Mouse (Mus musculus) stomach, embryonic 14.5 days (tissue): ENCODE data around the gene Fdxacb1. TPM values are rescaled to one million over a fixed set of nuclear protein-coding genes. Genes with fewer than 3 reads are reported as not detected.
A peak's percentile ranks its signal among the peaks of the same experiment; 100 is the strongest.

ENCODE experiments used
- ATAC-seq: fragments of 200-750 bp; cut with Nextera tagmentation; 2 replicates; pipeline ENCODE4 v1.8.0; 2017; ENCODE audit warnings: low read depth, moderate TSS enrichment; ENCODE audit not compliant: insufficient number of reproducible peaks, insufficient read depth, low FRiP score
- H3K27ac ChIP-seq: fragments of 300-500 bp; sonication (generic); 2 replicates; pipeline ENCODE4 v1.5.1; 2014; ENCODE audit warnings: mild to moderate bottlenecking, low read length, moderate library complexity, mixed read lengths
- H3K27me3 ChIP-seq: fragments of 300-500 bp; sonication (generic); 2 replicates; pipeline ENCODE4 v1.6.1; 2014; ENCODE audit warnings: low read length, control low read depth, mixed read lengths; ENCODE audit not compliant: control insufficient read depth, insufficient read depth
- H3K36me3 ChIP-seq: fragments of 300-500 bp; sonication (generic); 2 replicates; pipeline ENCODE4 v1.6.1; 2014; ENCODE audit warnings: mild to moderate bottlenecking, control low read depth, low read length, moderate library complexity, mixed read lengths; ENCODE audit not compliant: control insufficient read depth, insufficient read depth
- H3K4me1 ChIP-seq: fragments of 300-500 bp; sonication (generic); 2 replicates; pipeline ENCODE4 v1.6.1; 2014; ENCODE audit warnings: low read length, control low read depth, mixed read lengths; ENCODE audit not compliant: control insufficient read depth, insufficient read depth
- H3K4me2 ChIP-seq: fragments of 300-500 bp; sonication (generic); replicated peaks from 2 replicates; pipeline ENCODE4 v1.6.1; 2014; ENCODE audit warnings: low read depth, low read length, control low read depth
- H3K4me3 ChIP-seq: fragments of 300-500 bp; sonication (generic); 2 replicates; pipeline ENCODE4 v1.5.1; 2014; ENCODE audit warnings: low read depth, low read length, control low read depth
- H3K9ac ChIP-seq: fragments of 300-500 bp; sonication (generic); replicated peaks from 2 replicates; pipeline ENCODE4 v1.6.1; 2014; ENCODE audit warnings: low read depth, mild to moderate bottlenecking, control low read depth, low read length, moderate library complexity, mixed read lengths
- H3K9me3 ChIP-seq: fragments of 300-500 bp; sonication (generic); 2 replicates; pipeline ENCODE4 v1.6.1; 2016; ENCODE audit warnings: low read depth, low read length, control low read depth; ENCODE audit not compliant: control insufficient read depth
- WGBS: fragments of 180-500 bp; shearing (Covaris S2); extraction: QIAGEN DNeasy Blood & Tissue Kit; methylation state at CpG from one replicate; pipeline ENCODE4 v1.1.7; 2014; 5-methylcytosine and 5-hydroxymethylcytosine counted together
- polyA plus RNA-seq: library from polyadenylated mRNA; unstranded; fragments of >200 nt; fragmentation: Nextera tagmentation; extraction: Ambion mirVana; gene quantifications from 2 replicates; pipeline ENCODE4 v1.2.1, GENCODE M21; 2014

The Fdxacb1 gene
- polyA plus RNA-seq, 1 experiment from 2014 or later, result 13.7 TPM

DNA sequence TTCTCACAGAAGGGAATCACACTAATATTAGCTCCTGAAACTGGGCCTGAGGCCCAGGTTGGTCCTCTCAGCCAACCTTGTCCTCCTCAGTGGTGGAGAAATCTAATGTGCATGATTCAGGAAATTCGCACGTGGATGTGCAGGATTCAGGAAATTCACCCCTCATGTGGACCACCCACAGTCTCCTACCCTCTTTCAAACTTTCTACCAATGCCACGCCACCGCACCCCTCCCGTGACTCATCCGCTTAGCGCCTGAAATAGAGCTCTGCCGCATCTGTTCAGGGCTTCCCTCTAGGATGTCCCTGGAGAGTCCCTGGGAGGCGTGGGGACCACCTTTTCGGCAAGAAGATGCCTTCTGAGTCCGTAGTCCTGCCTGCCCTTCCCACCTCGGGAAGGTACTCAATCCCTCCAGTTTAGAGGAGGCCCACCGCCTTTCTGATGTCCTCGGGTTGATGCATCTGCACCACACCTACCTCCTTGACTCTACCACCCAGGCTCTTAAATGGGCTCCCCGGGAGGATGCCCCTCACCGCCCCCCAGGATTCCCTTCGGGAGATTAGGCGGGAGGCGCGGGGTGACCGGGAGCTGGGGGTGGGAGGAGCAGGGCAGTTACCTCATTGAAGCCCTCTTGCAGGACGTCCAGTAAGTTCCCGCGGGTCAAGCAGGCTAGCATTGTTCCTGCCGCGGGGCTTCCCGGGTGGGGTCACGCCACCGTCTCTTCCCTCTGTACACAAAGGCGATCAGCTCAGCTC is 40.7 kb upstream of the Fdxacb1 start:
- no peaks in the 10 kb centered on the region for H3K27me3 ChIP-seq
- peak overlapping the region; percentile 79 for H3K4me2 ChIP-seq
- ATAC-seq, result peak; percentile 25; the same call in 1 of the 2 replicates
- no peaks in the 10 kb centered on the region for H3K36me3 ChIP-seq
- H3K9me3 ChIP-seq, result no peaks in the 10 kb centered on the region
- no peak overlapping the region for H3K27ac ChIP-seq
- peaks cover 10% of the 10 kb centered on the region; the same call in 1 of the 2 replicates for H3K4me1 ChIP-seq
- peak overlapping the region; percentile 39 for H3K9ac ChIP-seq
- H3K4me3 ChIP-seq, result peak overlapping the region; percentile 57
- WGBS, result 6% methylated on average over 30 of the region's 30 CpGs

DNA sequence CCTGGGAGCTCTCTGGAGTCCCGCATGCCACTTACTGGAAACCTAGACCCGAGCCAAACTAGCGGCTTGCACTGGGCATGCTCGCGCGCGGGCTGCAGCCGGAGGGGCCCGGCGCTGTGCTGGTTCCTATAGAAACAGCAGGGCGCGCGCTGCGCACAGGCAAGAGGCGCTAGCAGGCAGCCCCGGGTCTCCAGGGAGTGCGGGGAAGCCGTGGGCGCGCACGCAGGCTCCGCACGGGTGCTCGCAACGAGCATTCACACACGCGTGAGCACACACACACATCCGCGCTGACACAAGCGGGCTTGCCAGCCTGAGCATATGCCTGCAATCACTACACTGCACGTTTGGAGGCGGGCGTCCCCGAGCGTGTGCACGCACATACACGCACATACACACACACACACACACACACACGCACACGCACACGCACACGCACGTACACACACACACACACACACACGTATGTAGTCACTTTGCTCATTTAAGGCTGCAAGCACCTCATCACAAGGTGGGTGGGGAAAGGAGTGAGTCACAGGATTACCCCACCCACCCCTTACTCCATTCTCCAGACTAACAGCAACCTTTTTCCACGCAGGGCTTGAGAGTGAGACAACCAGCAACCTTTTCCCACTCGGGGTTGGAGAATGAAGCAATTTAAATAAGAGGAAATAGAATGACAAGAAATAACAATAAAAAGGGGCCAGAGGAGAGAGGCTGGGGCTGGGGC is 39.9 kb upstream of the Fdxacb1 start:
- peak overlapping the region; percentile 57 for H3K4me3 ChIP-seq
- H3K4me2 ChIP-seq, result peak overlapping the region; percentile 79
- H3K27ac ChIP-seq, result no peak overlapping the region
- H3K9ac ChIP-seq, result peak overlapping the region; percentile 39
- no peaks in the 10 kb centered on the region for H3K9me3 ChIP-seq
- H3K36me3 ChIP-seq, result no peaks in the 10 kb centered on the region
- H3K27me3 ChIP-seq, result no peaks in the 10 kb centered on the region
- peak; percentile 91 for ATAC-seq
- under 1% methylated on average over 45 of the region's 45 CpGs for WGBS
- peaks cover 5% of the 10 kb centered on the region; the same call in 1 of the 2 replicates for H3K4me1 ChIP-seq

DNA sequence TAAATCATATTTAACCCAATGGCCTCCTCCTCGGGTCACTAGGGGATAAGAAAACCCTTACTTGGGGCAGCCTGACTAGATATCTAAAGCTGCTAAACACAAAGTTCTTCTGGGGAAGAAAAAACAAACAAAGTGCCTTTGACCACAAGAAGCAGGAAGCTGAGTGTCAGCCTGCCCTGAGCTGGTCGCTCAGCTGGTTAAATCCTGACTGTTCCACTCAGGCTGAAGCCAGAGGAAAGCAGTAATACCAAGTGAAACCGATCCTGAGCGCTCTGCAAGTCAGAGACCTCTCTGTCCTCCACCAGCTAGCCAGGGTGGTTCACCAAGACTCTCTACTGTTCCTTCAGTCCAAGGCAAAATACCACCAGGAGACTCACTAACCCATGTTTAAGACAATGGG is 38.4 kb upstream of the Fdxacb1 start:
- H3K27ac ChIP-seq, result no peak overlapping the region
- ATAC-seq, result no peak
- H3K9ac ChIP-seq, result no peak overlapping the region
- no peaks in the 10 kb centered on the region for H3K36me3 ChIP-seq
- no peaks in the 10 kb centered on the region for H3K4me1 ChIP-seq
- H3K4me2 ChIP-seq, result no peak overlapping the region
- H3K4me3 ChIP-seq, result no peak overlapping the region
- 35% methylated on average over 4 of the region's 4 CpGs for WGBS
- H3K9me3 ChIP-seq, result no peaks in the 10 kb centered on the region
- H3K27me3 ChIP-seq, result no peaks in the 10 kb centered on the region

DNA sequence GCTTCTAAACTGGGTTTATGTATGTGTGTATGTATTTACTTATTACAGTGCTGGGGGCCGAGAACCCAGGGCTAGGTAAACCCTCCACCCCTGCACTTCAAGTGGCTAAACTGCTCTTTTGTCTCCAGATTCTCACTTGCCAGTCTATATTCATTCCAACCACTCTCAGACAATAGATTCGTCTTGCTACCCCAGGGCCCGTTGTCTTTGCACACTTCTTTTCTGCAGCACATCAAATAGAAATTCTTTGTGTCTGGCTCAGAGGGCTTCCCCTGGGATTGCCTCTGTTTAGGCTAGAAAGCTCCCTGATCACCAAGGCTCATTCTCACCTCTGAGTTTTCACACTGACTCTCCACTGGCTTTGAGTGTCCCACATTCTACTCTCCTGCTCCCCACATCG is 35.5 kb upstream of the Fdxacb1 start:
- no peak overlapping the region for H3K4me2 ChIP-seq
- WGBS, result 25% methylated on average over 4 of the region's 4 CpGs
- H3K9ac ChIP-seq, result no peak overlapping the region
- ATAC-seq, result no peak
- no peak overlapping the region for H3K27ac ChIP-seq
- no peaks in the 10 kb centered on the region for H3K27me3 ChIP-seq
- H3K36me3 ChIP-seq, result no peaks in the 10 kb centered on the region
- no peak overlapping the region for H3K4me3 ChIP-seq
- H3K4me1 ChIP-seq, result no peaks in the 10 kb centered on the region
- no peaks in the 10 kb centered on the region for H3K9me3 ChIP-seq

DNA sequence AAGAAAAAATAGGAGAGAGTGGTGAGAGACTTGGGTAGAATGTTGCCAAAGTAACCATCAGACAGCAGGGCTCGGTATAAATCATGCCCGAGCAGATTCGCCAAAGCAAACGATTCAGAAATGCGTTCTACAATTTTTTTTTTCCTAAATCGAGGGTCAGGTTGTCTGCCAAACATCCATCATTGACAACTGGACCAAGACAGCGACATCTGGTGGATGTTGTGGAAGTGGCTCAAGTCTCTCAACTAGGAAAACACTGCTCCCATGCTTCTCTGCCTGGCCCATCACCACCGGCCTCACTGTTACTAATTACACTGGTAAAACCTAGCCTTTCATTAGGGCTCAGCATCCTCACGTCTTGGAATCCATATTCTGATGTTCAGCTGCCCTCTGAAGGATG is 33.0 kb upstream of the Fdxacb1 start:
- Histone ChIP-seq H3K4me3 (no peak overlapping the region), H3K9ac (no peak overlapping the region), H3K36me3 (no peaks in the 10 kb centered on the region), H3K4me2 (no peak overlapping the region), H3K4me1 (0 out of 2 replicates have a peak, but pooled peaks cover 6% of the 10 kb centered on the region), H3K27ac (no peak overlapping the region), H3K27me3 (no peaks in the 10 kb centered on the region), H3K9me3 (no peaks in the 10 kb centered on the region)
- 5% methylated on average over 9 of the region's 9 CpGs for WGBS
- ATAC-seq, result no peak

DNA sequence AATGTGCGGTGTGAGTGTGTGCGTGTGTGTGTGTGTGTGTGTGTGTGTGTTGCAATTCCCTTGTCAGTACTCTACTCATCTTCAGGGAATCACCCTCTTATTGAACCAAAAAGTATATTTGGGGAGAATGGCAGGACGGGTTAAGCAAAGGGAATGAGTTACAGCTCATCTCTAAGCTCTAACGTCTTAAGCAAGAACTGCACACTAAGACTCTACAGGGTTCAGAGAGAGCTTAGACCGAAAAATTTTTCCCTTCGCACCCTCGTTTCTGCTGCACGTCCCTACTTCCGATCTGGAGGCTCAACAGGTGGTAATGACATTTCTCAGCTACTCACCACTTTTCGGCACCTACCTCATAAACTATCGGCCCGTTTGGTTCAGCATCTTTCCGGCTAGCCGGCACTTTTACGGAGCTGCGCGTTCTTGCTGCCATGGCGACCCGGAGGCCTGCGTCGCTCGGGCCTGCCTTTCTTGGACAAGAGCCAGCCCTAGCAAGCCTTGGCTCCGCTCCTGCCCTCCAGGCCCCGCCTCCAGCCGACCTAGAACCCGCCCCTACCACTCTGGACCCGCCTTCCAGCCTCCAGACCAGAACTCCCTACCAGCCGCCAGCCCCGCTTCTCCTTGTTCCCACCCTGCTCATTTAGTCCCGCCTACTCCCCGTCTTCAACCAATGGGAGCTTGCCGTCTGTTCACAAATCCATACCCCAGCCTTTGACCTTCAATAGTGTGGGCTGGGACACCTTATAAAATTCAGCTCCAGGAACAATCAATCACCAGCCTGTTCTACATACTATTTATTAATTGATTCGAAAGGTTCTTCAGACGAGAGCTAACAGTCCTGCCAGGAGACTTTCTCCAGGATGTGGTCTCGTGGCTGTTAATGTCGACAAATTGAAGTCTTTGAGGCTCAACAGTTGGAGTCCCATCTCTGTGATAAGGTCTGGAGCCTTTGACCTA is 28.8 kb upstream of the Fdxacb1 start, which contains the start of gene Dixdc1:
Gene Dixdc1 (minus strand): TSS at position 604 of the 957 bp plus-strand sequence.
- 10% methylated on average over 36 of the region's 36 CpGs for WGBS
- H3K36me3 ChIP-seq, result no peaks in the 10 kb centered on the region
- peak within 1 kb of the TSS; percentile 2; the same call in 1 of the 2 replicates for H3K27ac ChIP-seq
- peak within 1 kb of the TSS; percentile 18 for H3K4me3 ChIP-seq
- H3K4me2 ChIP-seq, result peak within 1 kb of the TSS; percentile 57
- 0 out of 2 replicates have a peak, but pooled peaks cover 6% of the 10 kb centered on the region for H3K4me1 ChIP-seq
- no peak within 1 kb of the TSS for H3K9ac ChIP-seq
- H3K27me3 ChIP-seq, result no peaks in the 10 kb centered on the region
- peak; percentile 99 for ATAC-seq
- H3K9me3 ChIP-seq, result no peaks in the 10 kb centered on the region

DNA sequence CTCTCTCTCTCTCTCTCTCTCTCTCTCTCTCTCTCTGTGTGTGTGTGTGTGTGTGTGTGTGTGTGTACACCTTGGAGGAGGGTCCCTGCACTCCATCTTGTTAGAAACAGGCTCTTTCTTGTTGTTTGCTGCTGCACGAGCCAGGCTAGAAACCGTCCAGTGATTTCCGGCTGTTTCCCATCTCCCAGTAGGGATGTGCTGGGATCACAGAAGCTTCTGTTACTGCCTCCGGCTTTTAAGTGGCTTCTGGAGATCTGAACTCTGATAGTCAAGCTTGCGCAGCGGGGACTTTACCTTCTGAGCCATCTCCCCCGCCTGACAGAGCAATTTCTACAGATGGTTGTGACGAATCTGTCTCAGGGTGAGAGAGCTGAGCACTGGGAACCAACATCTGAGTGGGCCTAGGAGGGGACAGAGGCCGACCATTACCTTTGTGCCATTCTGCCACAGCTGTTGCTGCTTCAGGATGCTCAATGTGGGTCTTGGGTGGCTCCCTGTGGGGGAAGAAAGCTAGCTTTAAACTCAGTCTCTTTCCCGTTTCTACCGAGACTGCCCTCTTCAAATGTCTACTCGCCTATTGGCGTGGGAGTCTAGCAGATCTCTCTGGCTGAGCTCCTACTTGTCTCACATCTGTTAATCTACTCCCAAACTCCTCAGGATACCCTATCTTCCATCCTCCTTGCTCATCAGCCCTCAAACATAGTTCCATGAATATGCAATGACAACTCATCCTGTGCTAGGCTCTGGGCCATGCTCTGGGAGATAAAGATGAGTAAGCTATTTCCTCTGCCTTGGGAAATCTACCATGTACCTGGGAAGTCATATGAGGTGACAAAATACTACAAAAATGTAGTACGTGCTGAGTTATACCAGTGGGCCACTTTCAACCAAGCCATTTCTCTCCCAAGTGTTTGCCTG is 26.9 kb upstream of the Fdxacb1 start:
- no peak overlapping the region for H3K27ac ChIP-seq
- H3K4me1 ChIP-seq, result 0 out of 2 replicates have a peak, but pooled peaks cover 6% of the 10 kb centered on the region
- no peaks in the 10 kb centered on the region for H3K9me3 ChIP-seq
- no peaks in the 10 kb centered on the region for H3K27me3 ChIP-seq
- no peak overlapping the region for H3K9ac ChIP-seq
- no peak overlapping the region for H3K4me3 ChIP-seq
- WGBS, result 86% methylated on average over 14 of the region's 14 CpGs
- H3K36me3 ChIP-seq, result no peaks in the 10 kb centered on the region
- no peak overlapping the region for H3K4me2 ChIP-seq
- ATAC-seq, result no peak
